Mouse (Mus musculus): ENCODE measurements around the gene Bcas2. TPM values are rescaled to one million over a fixed set of nuclear protein-coding genes. Genes with fewer than 3 reads are reported as not detected.
"Not testable (repeated sequence)": the region's sequence is repeated elsewhere in the genome, so short reads cannot be mapped to it uniquely, and the experiment has no call there.

The Bcas2 gene
- polyA plus RNA-seq, 1 experiment from 2014 or later = 274 TPM

- 53% methylated on average over 5 of the region's 5 CpGs for WGBS
- DNase-seq (ENCODE audit: low spot score) = peak; percentile 41
- Histone ChIP-seq H3K36me3 (ENCODE audit: control insufficient read depth, insufficient read depth, low read length) (no peaks in the 10 kb centered on the region), H3K9me3 (ENCODE audit: control insufficient read depth, low read length) (no peaks in the 10 kb centered on the region), H3K4me1 (ENCODE audit: control insufficient read depth, insufficient read depth, low read length) (no peaks in the 10 kb centered on the region), H3K4me3 (ENCODE audit: low read depth, low read length) (no peak overlapping the region), H3K9ac (ENCODE audit: low read length) (no peak overlapping the region), H3K27me3 (ENCODE audit: control insufficient read depth, insufficient read depth, low read length) (no peaks in the 10 kb centered on the region), H3K27ac (replicated peaks; ENCODE audit: low read depth, low read length) (no peak overlapping the region), H3K4me2 (ENCODE audit: low read depth, severe bottlenecking) (no peak overlapping the region)
- no peak for ATAC-seq (ENCODE audit: insufficient number of reproducible peaks, low FRiP score, low TSS enrichment, low read depth)
These were observed 42.1 kb downstream of the Bcas2 start for GRCm38 (mm10) chr3:103213537-103213936.

GRCm38 (mm10) chr3:103214593-103215285 lies 43.3 kb downstream of the Bcas2 start:
- ATAC-seq (ENCODE audit: insufficient number of reproducible peaks, low FRiP score, low TSS enrichment, low read depth) = no peak
- 88% methylated on average over 8 of the region's 8 CpGs for whole genome bisulfite sequencing
- no peak overlapping the region for H3K27ac ChIP-seq (replicated peaks; ENCODE audit: low read depth, low read length)
- H3K4me3 ChIP-seq (ENCODE audit: low read depth, low read length) = no peak overlapping the region
- DNase-seq (ENCODE audit: low spot score) = no peak
- H3K9ac ChIP-seq (ENCODE audit: low read length) = no peak overlapping the region
- no peaks in the 10 kb centered on the region for H3K27me3 ChIP-seq (ENCODE audit: control insufficient read depth, insufficient read depth, low read length)
- no peaks in the 10 kb centered on the region for H3K36me3 ChIP-seq (ENCODE audit: control insufficient read depth, insufficient read depth, low read length)
- no peak overlapping the region for H3K4me2 ChIP-seq (ENCODE audit: low read depth, severe bottlenecking)
- no peaks in the 10 kb centered on the region for H3K9me3 ChIP-seq (ENCODE audit: control insufficient read depth, low read length)
- H3K4me1 ChIP-seq (ENCODE audit: control insufficient read depth, insufficient read depth, low read length) = no peaks in the 10 kb centered on the region

GRCm38 (mm10) chr3:103215399-103215798 lies 43.9 kb downstream of the Bcas2 start:
- H3K36me3 ChIP-seq (ENCODE audit: control insufficient read depth, insufficient read depth, low read length); H3K4me2 ChIP-seq (ENCODE audit: low read depth, severe bottlenecking); H3K9ac ChIP-seq (ENCODE audit: low read length); H3K9me3 ChIP-seq (ENCODE audit: control insufficient read depth, low read length); H3K4me1 ChIP-seq (ENCODE audit: control insufficient read depth, insufficient read depth, low read length); ATAC-seq (ENCODE audit: insufficient number of reproducible peaks, low FRiP score, low TSS enrichment, low read depth); H3K27me3 ChIP-seq (ENCODE audit: control insufficient read depth, insufficient read depth, low read length); H3K4me3 ChIP-seq (ENCODE audit: low read depth, low read length); DNase-seq (ENCODE audit: low spot score); H3K27ac ChIP-seq (replicated peaks; ENCODE audit: low read depth, low read length): not testable (repeated sequence)
- 78% methylated on average over 8 of the region's 8 CpGs for WGBS

GRCm38 (mm10) chr3:103221435-103221834 lies 50.0 kb downstream of the Bcas2 start:
- Histone ChIP-seq H3K9me3 (ENCODE audit: control insufficient read depth, low read length) (no peaks in the 10 kb centered on the region), H3K36me3 (ENCODE audit: control insufficient read depth, insufficient read depth, low read length) (no peaks in the 10 kb centered on the region), H3K4me1 (ENCODE audit: control insufficient read depth, insufficient read depth, low read length) (no peaks in the 10 kb centered on the region), H3K27me3 (ENCODE audit: control insufficient read depth, insufficient read depth, low read length) (no peaks in the 10 kb centered on the region), H3K4me3 (ENCODE audit: low read depth, low read length) (no peak overlapping the region), H3K27ac (replicated peaks; ENCODE audit: low read depth, low read length) (no peak overlapping the region), H3K9ac (ENCODE audit: low read length) (no peak overlapping the region), H3K4me2 (ENCODE audit: low read depth, severe bottlenecking) (no peak overlapping the region)
- DNase-seq (ENCODE audit: low spot score) (no peak), ATAC-seq (ENCODE audit: insufficient number of reproducible peaks, low FRiP score, low TSS enrichment, low read depth) (no peak)
- WGBS = 73% methylated on average over 2 of the region's 2 CpGs

GRCm38 (mm10) chr3:103223752-103224151 lies 52.3 kb downstream of the Bcas2 start:
- H3K36me3 ChIP-seq (ENCODE audit: control insufficient read depth, insufficient read depth, low read length) = no peaks in the 10 kb centered on the region
- DNase-seq (ENCODE audit: low spot score) (peak; percentile 46), ATAC-seq (ENCODE audit: insufficient number of reproducible peaks, low FRiP score, low TSS enrichment, low read depth) (no peak)
- 66% methylated on average over 4 of the region's 4 CpGs for WGBS
- H3K27ac ChIP-seq (replicated peaks; ENCODE audit: low read depth, low read length) = no peak overlapping the region
- H3K4me2 ChIP-seq (ENCODE audit: low read depth, severe bottlenecking) = no peak overlapping the region
- no peaks in the 10 kb centered on the region for H3K27me3 ChIP-seq (ENCODE audit: control insufficient read depth, insufficient read depth, low read length)
- H3K4me1 ChIP-seq (ENCODE audit: control insufficient read depth, insufficient read depth, low read length) = no peaks in the 10 kb centered on the region
- no peak overlapping the region for H3K4me3 ChIP-seq (ENCODE audit: low read depth, low read length)
- no peak overlapping the region for H3K9ac ChIP-seq (ENCODE audit: low read length)
- no peaks in the 10 kb centered on the region for H3K9me3 ChIP-seq (ENCODE audit: control insufficient read depth, low read length)

GRCm38 (mm10) chr3:103224231-103224765 lies 52.8 kb downstream of the Bcas2 start:
- DNase-seq (ENCODE audit: low spot score) = no peak
- Histone ChIP-seq H3K9me3 (ENCODE audit: control insufficient read depth, low read length) (no peaks in the 10 kb centered on the region), H3K27ac (replicated peaks; ENCODE audit: low read depth, low read length) (no peak overlapping the region), H3K27me3 (ENCODE audit: control insufficient read depth, insufficient read depth, low read length) (no peaks in the 10 kb centered on the region), H3K4me3 (ENCODE audit: low read depth, low read length) (no peak overlapping the region), H3K4me2 (ENCODE audit: low read depth, severe bottlenecking) (no peak overlapping the region), H3K4me1 (ENCODE audit: control insufficient read depth, insufficient read depth, low read length) (no peaks in the 10 kb centered on the region), H3K9ac (ENCODE audit: low read length) (no peak overlapping the region), H3K36me3 (ENCODE audit: control insufficient read depth, insufficient read depth, low read length) (no peaks in the 10 kb centered on the region)
- WGBS = 79% methylated on average over 12 of the region's 12 CpGs
- ATAC-seq (ENCODE audit: insufficient number of reproducible peaks, low FRiP score, low TSS enrichment, low read depth) = no peak

GRCm38 (mm10) chr3:103227729-103228128 lies 56.3 kb downstream of the Bcas2 start:
- H3K4me1 ChIP-seq (ENCODE audit: control insufficient read depth, insufficient read depth, low read length) = no peaks in the 10 kb centered on the region
- no peak overlapping the region for H3K27ac ChIP-seq (replicated peaks; ENCODE audit: low read depth, low read length)
- H3K4me3 ChIP-seq (ENCODE audit: low read depth, low read length) = no peak overlapping the region
- H3K9ac ChIP-seq (ENCODE audit: low read length) = no peak overlapping the region
- DNase-seq (ENCODE audit: low spot score) (no peak), ATAC-seq (ENCODE audit: insufficient number of reproducible peaks, low FRiP score, low TSS enrichment, low read depth) (no peak)
- no peaks in the 10 kb centered on the region for H3K27me3 ChIP-seq (ENCODE audit: control insufficient read depth, insufficient read depth, low read length)
- H3K36me3 ChIP-seq (ENCODE audit: control insufficient read depth, insufficient read depth, low read length) = no peaks in the 10 kb centered on the region
- WGBS = 90% methylated on average over 1 of the region's 1 CpGs
- no peaks in the 10 kb centered on the region for H3K9me3 ChIP-seq (ENCODE audit: control insufficient read depth, low read length)
- H3K4me2 ChIP-seq (ENCODE audit: low read depth, severe bottlenecking) = no peak overlapping the region

Data from limb, embryonic 11.5 days (tissue).